Mouse (Mus musculus) small intestine, adult 2 months (tissue): Measurements from ENCODE around the gene Rdh13.

Source experiments
- CTCF ChIP-seq: fragments of 200-500 bp; IDR thresholded peaks from 2 replicates; pipeline ENCODE4 v1.5.1; 2012; ENCODE audit warnings: low read depth, mild to moderate bottlenecking, control low read depth, inconsistent platforms, low read length, moderate library complexity, mixed read lengths; ENCODE audit not compliant: insufficient replicate concordance, insufficient read length; ENCODE audit errors: extremely low read depth
- POLR2A ChIP-seq: fragments of 200-500 bp; IDR thresholded peaks from 2 replicates; pipeline ENCODE4 v1.6.1; 2012; ENCODE audit warnings: low read depth, mild to moderate bottlenecking, control low read depth, inconsistent platforms, low read length, moderate library complexity

DNA sequence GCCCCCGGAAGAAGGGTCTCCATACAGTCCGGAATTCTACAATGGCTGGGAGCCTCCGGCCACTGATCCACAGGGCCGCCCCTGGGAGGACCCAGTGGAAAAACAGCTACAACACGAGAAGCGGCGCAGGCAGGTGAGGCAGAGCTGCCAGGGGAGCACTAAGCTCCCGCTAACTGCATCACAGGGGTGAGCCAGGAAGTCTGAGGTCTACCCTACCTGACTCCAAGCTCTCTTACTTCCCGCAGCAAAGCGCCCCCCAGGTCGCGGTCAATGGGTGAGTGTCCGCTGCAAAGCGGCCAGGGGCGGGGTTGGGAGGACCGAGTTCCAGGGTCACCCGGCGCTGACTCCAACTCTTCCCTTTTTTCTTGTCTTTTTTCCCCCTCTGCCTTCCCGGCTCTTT is 28.5 kb upstream of the Rdh13 start:
- TF ChIP-seq POLR2A (no peak), CTCF (no peak)
